Mouse (Mus musculus): Measurements from ENCODE around the gene Anks3. TPM values are rescaled to one million over a fixed set of nuclear protein-coding genes. Genes with fewer than 3 reads are reported as not detected.
A peak's percentile ranks its signal among the peaks of the same experiment; 100 is the strongest.

The Anks3 gene
- 54.1 and 56.2 TPM in 2 replicates for polyA plus RNA-seq (2015; fragmentation: Nextera tagmentation; extraction: Ambion mirVana)

DNA sequence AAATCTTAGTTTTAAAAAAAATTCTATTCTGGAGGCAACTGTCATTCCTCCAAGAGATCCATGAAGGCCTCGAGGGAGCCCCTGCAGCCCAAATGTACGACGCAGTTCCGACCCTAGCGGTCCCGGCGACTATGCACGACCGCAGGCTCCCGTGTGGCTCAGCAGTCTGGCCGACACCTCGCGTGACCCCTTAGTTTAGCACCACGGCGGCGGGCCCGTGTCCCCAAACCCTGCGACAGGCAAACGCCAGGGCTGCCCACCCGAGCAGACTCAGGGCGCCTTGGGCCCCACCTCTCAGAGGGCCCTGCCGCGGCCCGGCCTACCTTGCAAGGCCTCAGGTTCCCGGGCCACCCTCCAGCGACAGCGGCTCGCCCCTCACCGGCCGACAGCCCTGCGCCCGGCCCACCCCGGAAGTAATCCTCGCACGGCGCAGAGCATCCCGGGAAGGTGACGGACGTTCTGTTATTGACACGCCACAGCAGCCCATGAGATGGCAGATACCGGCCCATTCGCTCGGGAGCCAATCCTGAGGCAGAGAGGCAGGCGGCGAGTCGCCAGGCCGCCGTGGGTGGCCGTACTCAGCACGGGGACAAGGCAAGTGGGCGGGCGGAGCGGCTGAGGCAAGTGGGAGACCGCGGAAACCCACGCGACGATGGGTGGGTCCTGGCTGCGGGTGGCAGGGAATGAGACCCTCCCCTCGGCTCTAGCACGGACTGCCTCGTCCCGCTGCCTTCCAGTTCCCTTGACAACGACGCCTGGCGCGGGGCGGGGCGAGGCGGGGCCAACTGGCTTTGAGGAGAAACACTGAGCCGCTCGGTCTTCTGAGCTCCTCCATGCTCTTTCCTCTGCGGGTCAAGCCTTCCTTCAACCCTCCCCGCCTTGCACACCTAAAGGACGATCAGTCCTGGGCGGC is at the start of gene Anks3:
TSS of gene Anks3 (minus strand) at position 409 of the 913 bp plus-strand sequence.
- H3K4me3 ChIP-seq, result peak within 1 kb of the TSS; percentile 82
- peaks cover 5% of the 10 kb centered on the region; the same call in 1 of the 2 replicates for H3K36me3 ChIP-seq
- WGBS, result under 1% methylated on average over 75 of the region's 76 CpGs
- peak within 1 kb of the TSS; percentile 78 for H3K9ac ChIP-seq
- H3K4me2 ChIP-seq, result peak within 1 kb of the TSS; percentile 70
- H3K9me3 ChIP-seq, result no peaks in the 10 kb centered on the region
- peaks cover 20% of the 10 kb centered on the region for H3K4me1 ChIP-seq
- H3K27me3 ChIP-seq, result no peaks in the 10 kb centered on the region
- peak; percentile 98 for ATAC-seq (ENCODE audit: borderline replicate concordance, extremely low read depth, low FRiP score, low TSS enrichment)
- H3K27ac ChIP-seq, result peak within 1 kb of the TSS; percentile 79

GRCm38 (mm10) chr16:5013054-5013838 is 49.2 kb upstream of the Anks3 start, which contains the start of gene Rogdi:
TSS of gene Rogdi (minus strand) at chr16:5013553.
- WGBS, result under 1% methylated on average over 63 of the region's 63 CpGs
- H3K36me3 ChIP-seq, result peaks cover 41% of the 10 kb centered on the region

DNA sequence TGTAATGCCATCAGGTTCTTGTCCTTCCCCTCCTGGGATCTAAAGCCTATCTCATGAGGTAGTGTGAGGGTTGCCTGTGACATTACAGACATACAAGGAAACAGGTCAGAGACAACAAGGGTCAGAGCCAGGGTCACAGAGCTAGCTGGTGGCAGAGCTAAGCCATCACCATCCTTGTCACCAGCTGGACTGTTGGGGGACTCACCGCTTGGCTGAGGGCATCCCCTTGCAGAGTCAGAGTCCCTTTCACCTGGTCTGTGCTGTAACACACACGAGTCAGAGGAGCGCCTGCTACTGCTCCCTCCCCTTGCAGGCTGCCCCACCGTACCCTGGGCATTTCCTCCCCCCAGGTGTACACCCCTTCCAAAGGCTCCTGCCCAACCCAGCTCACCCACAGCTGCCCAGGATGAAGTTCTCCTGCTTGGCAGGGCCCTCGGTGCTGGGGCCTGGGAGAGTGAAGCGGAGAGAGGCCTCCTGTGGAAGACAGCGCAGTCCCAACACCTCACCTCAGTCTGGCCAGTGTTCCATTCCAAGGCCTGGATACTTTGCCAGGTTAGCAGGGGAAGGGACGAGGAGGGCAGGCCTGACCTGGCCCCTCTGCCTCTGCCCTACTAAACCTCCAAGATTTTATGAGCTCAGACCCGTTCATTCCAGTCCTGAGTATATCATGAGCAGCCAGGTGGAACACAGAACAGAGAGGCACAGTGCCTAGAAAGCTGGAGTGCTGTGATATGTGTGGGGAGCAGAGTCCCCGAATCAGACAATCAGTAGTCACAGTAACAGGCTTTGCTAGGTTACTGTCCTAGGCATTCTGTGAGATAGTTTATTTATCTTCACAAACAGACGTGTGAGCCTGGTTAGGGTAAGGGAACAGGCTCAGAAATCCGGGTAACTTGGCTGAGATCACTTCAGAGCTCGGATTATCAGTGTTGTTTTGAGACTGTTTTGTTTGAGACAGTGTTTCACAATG is 48.3 kb upstream of the Anks3 start:
- H3K36me3 ChIP-seq, result peaks cover 32% of the 10 kb centered on the region
- H3K27ac ChIP-seq, result no peak overlapping the region
- 41% methylated on average over 13 of the region's 13 CpGs for WGBS
- no peaks in the 10 kb centered on the region for H3K9me3 ChIP-seq
- no peak for ATAC-seq (ENCODE audit: borderline replicate concordance, extremely low read depth, low FRiP score, low TSS enrichment)
- peak overlapping the region; percentile 85 for H3K4me2 ChIP-seq
- no peaks in the 10 kb centered on the region for H3K27me3 ChIP-seq
- H3K9ac ChIP-seq, result peak overlapping the region; percentile 64
- peak overlapping the region; percentile 82 for H3K4me3 ChIP-seq
- H3K4me1 ChIP-seq, result peaks cover 9% of the 10 kb centered on the region

More at GRCm38 (mm10) chr16:5013054-5013838, 49.2 kb upstream of the Anks3 start, which contains the start of gene Rogdi:
- Histone ChIP-seq H3K9ac (peak within 1 kb of the TSS; percentile 64), H3K4me1 (peaks cover 9% of the 10 kb centered on the region), H3K9me3 (no peaks in the 10 kb centered on the region), H3K4me2 (peak within 1 kb of the TSS; percentile 85), H3K27me3 (no peaks in the 10 kb centered on the region), H3K4me3 (peak within 1 kb of the TSS; percentile 82), H3K27ac (peak within 1 kb of the TSS; percentile 58; the same call in 1 of the 2 replicates)
- peak; percentile 98 for ATAC-seq (ENCODE audit: borderline replicate concordance, extremely low read depth, low FRiP score, low TSS enrichment)

DNA sequence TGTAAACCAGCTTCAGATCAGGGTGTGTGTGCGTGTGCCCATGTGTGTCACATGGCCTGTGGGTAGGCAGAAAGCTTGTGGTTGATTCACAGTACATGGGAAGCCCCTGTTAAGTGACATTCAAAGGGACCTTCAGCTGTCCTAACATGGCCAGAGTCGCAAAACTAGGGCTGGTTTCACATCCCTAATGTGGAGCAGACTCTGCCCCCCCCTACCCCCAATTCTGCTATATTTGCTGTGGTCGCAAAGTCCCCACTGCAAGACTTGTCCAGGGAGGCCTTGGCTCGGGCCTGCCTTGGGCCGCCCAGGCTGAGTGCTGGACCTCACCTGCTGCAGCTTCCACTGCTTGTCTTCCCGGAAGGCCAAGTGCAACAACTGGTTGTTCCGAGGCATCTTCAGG is 47.3 kb upstream of the Anks3 start:
- Histone ChIP-seq H3K27me3 (no peaks in the 10 kb centered on the region), H3K4me3 (no peak overlapping the region), H3K4me2 (no peak overlapping the region), H3K36me3 (peaks cover 22% of the 10 kb centered on the region), H3K27ac (no peak overlapping the region), H3K9ac (no peak overlapping the region), H3K9me3 (no peaks in the 10 kb centered on the region), H3K4me1 (peaks cover 9% of the 10 kb centered on the region)
- WGBS, result 84% methylated on average over 7 of the region's 7 CpGs
- ATAC-seq (ENCODE audit: borderline replicate concordance, extremely low read depth, low FRiP score, low TSS enrichment), result no peak

DNA sequence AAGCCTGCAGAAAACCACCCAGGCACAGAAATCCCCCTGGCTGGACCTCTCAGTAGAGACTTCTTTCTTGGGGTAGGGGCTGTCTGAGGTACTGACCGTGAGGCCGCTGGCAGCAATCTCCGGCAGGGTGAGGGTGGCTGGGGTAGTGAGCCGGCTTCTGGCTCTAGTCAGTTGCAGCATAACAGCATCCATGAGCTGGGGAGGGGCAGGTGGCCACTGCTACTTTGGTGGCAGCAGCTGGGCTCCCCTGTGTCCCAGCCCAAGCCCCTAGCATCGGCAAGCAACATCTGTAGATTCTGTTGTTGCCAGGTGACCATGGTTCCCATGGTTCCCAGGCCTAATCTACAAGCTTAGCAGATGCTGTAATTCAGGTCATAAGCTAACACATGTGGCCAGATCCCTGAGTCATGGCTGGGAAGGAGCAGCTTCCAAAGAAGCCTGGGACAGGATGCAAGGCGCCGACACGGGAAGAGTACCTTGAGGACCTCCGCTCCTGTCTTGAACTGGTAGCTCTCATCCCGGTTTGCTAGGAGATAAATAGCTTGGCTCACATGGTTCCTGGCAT is 46.4 kb upstream of the Anks3 start:
- H3K27ac ChIP-seq, result no peak overlapping the region
- peaks cover 9% of the 10 kb centered on the region for H3K4me1 ChIP-seq
- WGBS, result 88% methylated on average over 10 of the region's 10 CpGs
- H3K4me3 ChIP-seq, result no peak overlapping the region
- H3K36me3 ChIP-seq, result peaks cover 13% of the 10 kb centered on the region
- H3K9ac ChIP-seq, result no peak overlapping the region
- H3K9me3 ChIP-seq, result no peaks in the 10 kb centered on the region
- no peak overlapping the region for H3K4me2 ChIP-seq
- ATAC-seq (ENCODE audit: borderline replicate concordance, extremely low read depth, low FRiP score, low TSS enrichment), result no peak
- no peaks in the 10 kb centered on the region for H3K27me3 ChIP-seq

DNA sequence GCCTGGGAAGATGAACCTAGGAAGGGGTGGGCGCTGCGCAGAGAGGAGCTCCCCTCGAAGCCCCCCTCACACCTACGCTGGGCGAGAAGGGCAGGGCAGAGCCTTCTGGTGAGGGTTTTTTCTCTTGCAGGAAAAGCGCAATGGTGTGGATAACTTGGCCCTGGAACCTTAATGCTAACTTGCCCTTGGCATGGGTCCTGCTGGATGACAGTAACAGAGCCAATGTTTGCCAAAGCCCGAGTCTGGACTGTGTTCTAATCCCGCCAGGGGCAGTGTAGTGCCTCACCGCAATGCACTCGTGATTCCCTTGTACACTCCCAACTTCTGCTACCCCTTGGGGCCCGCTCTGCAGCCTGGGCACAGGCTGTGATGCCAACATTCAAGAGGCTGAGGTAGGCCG is 44.1 kb upstream of the Anks3 start:
- Histone ChIP-seq H3K9me3 (no peaks in the 10 kb centered on the region), H3K4me3 (peak overlapping the region; percentile 24), H3K4me2 (peak overlapping the region; percentile 50), H3K27me3 (no peaks in the 10 kb centered on the region), H3K4me1 (peaks cover 9% of the 10 kb centered on the region), H3K27ac (no peak overlapping the region), H3K9ac (no peak overlapping the region), H3K36me3 (no peaks in the 10 kb centered on the region)
- WGBS, result 77% methylated on average over 12 of the region's 12 CpGs
- ATAC-seq (ENCODE audit: borderline replicate concordance, extremely low read depth, low FRiP score, low TSS enrichment), result no peak

GRCm38 (mm10) chr16:5007492-5007891 is 43.5 kb upstream of the Anks3 start:
- H3K4me2 ChIP-seq, result peak overlapping the region; percentile 50
- ATAC-seq (ENCODE audit: borderline replicate concordance, extremely low read depth, low FRiP score, low TSS enrichment), result no peak
- H3K36me3 ChIP-seq, result no peaks in the 10 kb centered on the region
- 31% methylated on average over 6 of the region's 6 CpGs for WGBS
- peak overlapping the region; percentile 24 for H3K4me3 ChIP-seq
- H3K4me1 ChIP-seq, result peaks cover 6% of the 10 kb centered on the region
- H3K9me3 ChIP-seq, result no peaks in the 10 kb centered on the region
- H3K27me3 ChIP-seq, result no peaks in the 10 kb centered on the region
- 0 out of 2 replicates have a peak overlapping the region, but pooled peaks have one; percentile 13 for H3K27ac ChIP-seq
- H3K9ac ChIP-seq, result no peak overlapping the region

- Histone ChIP-seq H3K4me1 (peaks cover 2% of the 10 kb centered on the region), H3K27ac (0 out of 2 replicates have a peak within 1 kb of the TSS, but pooled peaks have one; percentile 13), H3K27me3 (no peaks in the 10 kb centered on the region), H3K9ac (no peak within 1 kb of the TSS), H3K4me3 (peak within 1 kb of the TSS; percentile 24), H3K9me3 (no peaks in the 10 kb centered on the region), H3K36me3 (no peaks in the 10 kb centered on the region), H3K4me2 (peak within 1 kb of the TSS; percentile 50)
- peak; percentile 48; the same call in 1 of the 2 replicates for ATAC-seq (ENCODE audit: borderline replicate concordance, extremely low read depth, low FRiP score, low TSS enrichment)
- WGBS, result 41% methylated on average over 5 of the region's 5 CpGs
These were observed 43.1 kb upstream of the Anks3 start, which contains the start of gene Smim22 for GRCm38 (mm10) chr16:5007067-5007466. TSS of gene Smim22 (plus strand) at chr16:5007288.

DNA sequence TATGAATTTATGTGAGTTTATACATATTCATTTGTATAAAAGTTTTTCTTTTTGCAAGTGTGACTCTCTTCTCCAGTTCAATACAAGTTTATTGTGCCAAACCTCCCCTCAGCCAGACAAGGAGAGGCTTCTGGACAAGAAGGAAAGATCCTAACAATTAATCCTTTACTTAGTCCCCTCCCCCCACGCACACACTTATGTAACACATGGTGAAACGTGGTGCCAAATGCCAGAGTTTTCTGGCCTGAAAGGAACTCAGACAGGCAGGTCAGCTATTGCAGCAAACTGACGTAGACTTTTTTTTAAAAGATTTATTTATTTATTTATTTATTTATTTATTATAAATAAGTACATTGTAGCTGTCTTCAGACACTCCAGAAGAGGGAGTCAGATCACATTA is 36.6 kb upstream of the Anks3 start:
- WGBS, result 45% methylated on average over 3 of the region's 3 CpGs

GRCm38 (mm10) chr16:4998984-4999383 is 35.0 kb upstream of the Anks3 start:
- 49% methylated on average over 1 of the region's 1 CpGs for WGBS
- H3K27ac ChIP-seq, result no peak overlapping the region
- H3K9me3 ChIP-seq, result no peaks in the 10 kb centered on the region

More for the DNA sequence above, 36.6 kb upstream of the Anks3 start:
- no peak overlapping the region for H3K4me2 ChIP-seq
- H3K4me1 ChIP-seq, result no peaks in the 10 kb centered on the region
- no peaks in the 10 kb centered on the region for H3K27me3 ChIP-seq
- H3K4me3 ChIP-seq, result no peak overlapping the region
- no peak for ATAC-seq (ENCODE audit: borderline replicate concordance, extremely low read depth, low FRiP score, low TSS enrichment)
- no peak overlapping the region for H3K27ac ChIP-seq
- no peaks in the 10 kb centered on the region for H3K36me3 ChIP-seq
- no peaks in the 10 kb centered on the region for H3K9me3 ChIP-seq
- H3K9ac ChIP-seq, result no peak overlapping the region

More at GRCm38 (mm10) chr16:4998984-4999383, 35.0 kb upstream of the Anks3 start:
- no peak overlapping the region for H3K9ac ChIP-seq
- H3K27me3 ChIP-seq, result no peaks in the 10 kb centered on the region
- no peaks in the 10 kb centered on the region for H3K4me1 ChIP-seq
- no peak for ATAC-seq (ENCODE audit: borderline replicate concordance, extremely low read depth, low FRiP score, low TSS enrichment)
- no peak overlapping the region for H3K4me2 ChIP-seq
- H3K4me3 ChIP-seq, result no peak overlapping the region
- no peaks in the 10 kb centered on the region for H3K36me3 ChIP-seq

Measured in lung, embryonic 15.5 days (tissue).